Mouse (Mus musculus): Measurements from ENCODE around the gene Mpl.

- TF ChIP-seq FLI1 (IDR thresholded peaks at IDR 0.05; ENCODE audit: low read length) (no peak), GATA1 (IDR thresholded peaks at IDR 0.05; ENCODE audit: borderline replicate concordance, low read length) (no peak)
These were observed 19.5 kb downstream of the Mpl start for GRCm38 (mm10) chr4:118437829-118438253.
